Mouse (Mus musculus) spleen, adult 2 months (tissue): ENCODE measurements around the gene Tex261.

Experiments used
- CTCF ChIP-seq: fragments of 200-500 bp; IDR thresholded peaks from 2 replicates; pipeline ENCODE4 v1.5.1; 2011; ENCODE audit warnings: mild to moderate bottlenecking, inconsistent platforms; ENCODE audit not compliant: insufficient read depth, insufficient read length, insufficient replicate concordance; ENCODE audit errors: extremely low read depth
- POLR2A ChIP-seq: fragments of 200-500 bp; IDR thresholded peaks from 2 replicates; pipeline ENCODE4 v1.6.1; 2011; ENCODE audit warnings: low read depth, low read length, inconsistent platforms

GRCm38 (mm10) chr6:83749286-83749685 is 26.3 kb downstream of the Tex261 start:
- no peak for TF ChIP-seq CTCF
- TF ChIP-seq POLR2A, result no peak
